Mouse (Mus musculus): ENCODE measurements around the gene Tmsb10.

- TF ChIP-seq GATA1 (IDR thresholded peaks at IDR 0.05; ENCODE audit: borderline replicate concordance, low read length) = no peak
- TF ChIP-seq FLI1 (IDR thresholded peaks at IDR 0.05; ENCODE audit: low read length) = no peak
These were observed at the start of gene Tmsb10 for GRCm38 (mm10) chr6:72958662-72959071.

Measured in megakaryocyte, embryonic 14.5 days (primary cell).